Mouse (Mus musculus) limb, embryonic 12.5 days (tissue): Measurements from ENCODE around the gene Larp7. TPM values are rescaled to one million over a fixed set of nuclear protein-coding genes. Genes with fewer than 3 reads are reported as not detected.

ENCODE experiments used
- ATAC-seq: fragments of 200-750 bp; cut with Nextera tagmentation; 2 replicates; pipeline ENCODE4 v1.8.0; 2017; ENCODE audit warnings: low read depth, moderate TSS enrichment; ENCODE audit not compliant: insufficient number of reproducible peaks, insufficient read depth, low FRiP score, low TSS enrichment
- H3K27ac ChIP-seq: fragments of 300-500 bp; sonication (generic); 2 replicates; pipeline ENCODE4 v1.5.1; 2016; ENCODE audit warnings: mild to moderate bottlenecking, moderate library complexity
- H3K27me3 ChIP-seq: fragments of 300-500 bp; sonication (generic); 2 replicates; pipeline ENCODE4 v1.6.1; 2016; ENCODE audit warnings: mild to moderate bottlenecking, moderate library complexity
- H3K36me3 ChIP-seq: fragments of 300-500 bp; sonication (generic); 2 replicates; pipeline ENCODE4 v1.6.1; 2016; ENCODE audit warnings: mild to moderate bottlenecking, moderate library complexity
- H3K4me1 ChIP-seq: fragments of 300-500 bp; sonication (generic); replicated peaks from 2 replicates; pipeline ENCODE4 v1.6.1; 2016
- H3K4me2 ChIP-seq: fragments of 300-500 bp; sonication (generic); 2 replicates; pipeline ENCODE4 v1.6.1; 2016; ENCODE audit warnings: mild to moderate bottlenecking, moderate library complexity
- H3K4me3 ChIP-seq: fragments of 300-500 bp; sonication (generic); replicated peaks from 2 replicates; pipeline ENCODE4 v1.5.1; 2016; ENCODE audit warnings: mild to moderate bottlenecking
- H3K9ac ChIP-seq: fragments of 300-500 bp; sonication (generic); replicated peaks from 2 replicates; pipeline ENCODE4 v1.6.1; 2016; ENCODE audit warnings: mild to moderate bottlenecking, moderate library complexity
- H3K9me3 ChIP-seq: fragments of 300-500 bp; sonication (generic); 2 replicates; pipeline ENCODE4 v1.6.1; 2016; ENCODE audit warnings: mild to moderate bottlenecking, moderate library complexity
- WGBS: fragments of 180-500 bp; shearing (Covaris S2); methylation state at CpG from one replicate; pipeline ENCODE4 v1.1.7; 2016; 5-methylcytosine and 5-hydroxymethylcytosine counted together
- polyA plus RNA-seq: library from polyadenylated mRNA; unstranded; fragments of >200 nt; fragmentation: Nextera tagmentation; extraction: Ambion mirVana; gene quantifications from 2 replicates; pipeline ENCODE4 v1.2.1, GENCODE M21; 2016

Larp7 gene
- polyA plus RNA-seq, 1 experiment from 2014 or later, result 66.2 TPM

GRCm38 (mm10) chr3:127543976-127544375 lies 9.2 kb downstream of the Larp7 start:
- Histone ChIP-seq H3K4me2 (no peak overlapping the region), H3K4me1 (no peaks in the 10 kb centered on the region), H3K9me3 (no peaks in the 10 kb centered on the region), H3K36me3 (peaks cover 55% of the 10 kb centered on the region), H3K4me3 (no peak overlapping the region), H3K9ac (no peak overlapping the region), H3K27ac (no peak overlapping the region), H3K27me3 (no peaks in the 10 kb centered on the region)
- WGBS, result 87% methylated on average over 4 of the region's 4 CpGs
- no peak for ATAC-seq

GRCm38 (mm10) chr3:127539193-127539592 lies 14.0 kb downstream of the Larp7 start:
- H3K9me3 ChIP-seq, result no peaks in the 10 kb centered on the region
- no peak for ATAC-seq
- no peaks in the 10 kb centered on the region for H3K27me3 ChIP-seq
- peaks cover 53% of the 10 kb centered on the region for H3K36me3 ChIP-seq
- H3K27ac ChIP-seq, result no peak overlapping the region
- no peak overlapping the region for H3K4me2 ChIP-seq
- 80% methylated on average over 6 of the region's 6 CpGs for WGBS
- H3K9ac ChIP-seq, result no peak overlapping the region
- no peaks in the 10 kb centered on the region for H3K4me1 ChIP-seq
- H3K4me3 ChIP-seq, result no peak overlapping the region

GRCm38 (mm10) chr3:127530293-127530692 lies 22.9 kb downstream of the Larp7 start:
- Histone ChIP-seq H3K27me3 (no peaks in the 10 kb centered on the region), H3K4me1 (no peaks in the 10 kb centered on the region), H3K4me2 (no peak overlapping the region), H3K9me3 (no peaks in the 10 kb centered on the region), H3K4me3 (no peak overlapping the region), H3K36me3 (no peaks in the 10 kb centered on the region), H3K27ac (no peak overlapping the region), H3K9ac (no peak overlapping the region)
- no peak for ATAC-seq
- 7% methylated on average over 4 of the region's 4 CpGs for WGBS

GRCm38 (mm10) chr3:127529824-127530223 lies 23.3 kb downstream of the Larp7 start:
- ATAC-seq, result no peak
- H3K9ac ChIP-seq, result no peak overlapping the region
- 87% methylated on average over 4 of the region's 4 CpGs for WGBS
- H3K4me1 ChIP-seq, result no peaks in the 10 kb centered on the region
- no peak overlapping the region for H3K4me3 ChIP-seq
- no peak overlapping the region for H3K27ac ChIP-seq
- no peaks in the 10 kb centered on the region for H3K9me3 ChIP-seq
- H3K27me3 ChIP-seq, result no peaks in the 10 kb centered on the region
- no peak overlapping the region for H3K4me2 ChIP-seq
- H3K36me3 ChIP-seq, result no peaks in the 10 kb centered on the region

GRCm38 (mm10) chr3:127529210-127529609 lies 23.9 kb downstream of the Larp7 start:
- H3K27ac ChIP-seq, result no peak overlapping the region
- H3K36me3 ChIP-seq, result no peaks in the 10 kb centered on the region
- no peak overlapping the region for H3K4me2 ChIP-seq
- ATAC-seq, result no peak
- 89% methylated on average over 3 of the region's 3 CpGs for WGBS
- no peaks in the 10 kb centered on the region for H3K4me1 ChIP-seq
- no peak overlapping the region for H3K4me3 ChIP-seq
- H3K9me3 ChIP-seq, result no peaks in the 10 kb centered on the region
- H3K9ac ChIP-seq, result no peak overlapping the region
- H3K27me3 ChIP-seq, result no peaks in the 10 kb centered on the region

- H3K9ac ChIP-seq, result no peak overlapping the region
- H3K27me3 ChIP-seq, result no peaks in the 10 kb centered on the region
- H3K9me3 ChIP-seq, result no peaks in the 10 kb centered on the region
- no peak overlapping the region for H3K4me3 ChIP-seq
- WGBS, result 83% methylated on average over 5 of the region's 5 CpGs
- no peaks in the 10 kb centered on the region for H3K4me1 ChIP-seq
- H3K36me3 ChIP-seq, result no peaks in the 10 kb centered on the region
- no peak for ATAC-seq
- H3K27ac ChIP-seq, result no peak overlapping the region
- no peak overlapping the region for H3K4me2 ChIP-seq
These were observed 25.6 kb downstream of the Larp7 start for GRCm38 (mm10) chr3:127527465-127528034.

- H3K9me3 ChIP-seq, result no peaks in the 10 kb centered on the region
- H3K27me3 ChIP-seq, result no peaks in the 10 kb centered on the region
- H3K4me1 ChIP-seq, result no peaks in the 10 kb centered on the region
- 76% methylated on average over 8 of the region's 8 CpGs for WGBS
- H3K27ac ChIP-seq, result no peak overlapping the region
- no peaks in the 10 kb centered on the region for H3K36me3 ChIP-seq
- H3K4me3 ChIP-seq, result no peak overlapping the region
- H3K4me2 ChIP-seq, result no peak overlapping the region
- H3K9ac ChIP-seq, result no peak overlapping the region
- ATAC-seq, result no peak
These were observed 27.8 kb downstream of the Larp7 start for GRCm38 (mm10) chr3:127525188-127525819.

GRCm38 (mm10) chr3:127521156-127521555 lies 32.0 kb downstream of the Larp7 start:
- no peak overlapping the region for H3K4me3 ChIP-seq
- ATAC-seq, result no peak
- WGBS, result 79% methylated on average over 10 of the region's 10 CpGs
- H3K9ac ChIP-seq, result no peak overlapping the region
- no peaks in the 10 kb centered on the region for H3K27me3 ChIP-seq
- no peak overlapping the region for H3K4me2 ChIP-seq
- no peaks in the 10 kb centered on the region for H3K4me1 ChIP-seq
- no peaks in the 10 kb centered on the region for H3K36me3 ChIP-seq
- no peak overlapping the region for H3K27ac ChIP-seq
- no peaks in the 10 kb centered on the region for H3K9me3 ChIP-seq

- no peak overlapping the region for H3K4me3 ChIP-seq
- no peaks in the 10 kb centered on the region for H3K27me3 ChIP-seq
- no peak overlapping the region for H3K9ac ChIP-seq
- WGBS, result 85% methylated on average over 6 of the region's 6 CpGs
- H3K4me2 ChIP-seq, result no peak overlapping the region
- H3K4me1 ChIP-seq, result no peaks in the 10 kb centered on the region
- no peak overlapping the region for H3K27ac ChIP-seq
- no peak for ATAC-seq
- no peaks in the 10 kb centered on the region for H3K9me3 ChIP-seq
- H3K36me3 ChIP-seq, result no peaks in the 10 kb centered on the region
These were observed 32.8 kb downstream of the Larp7 start for GRCm38 (mm10) chr3:127520300-127520699.

GRCm38 (mm10) chr3:127515251-127515650 lies 37.9 kb downstream of the Larp7 start:
- no peak overlapping the region for H3K9ac ChIP-seq
- 91% methylated on average over 1 of the region's 1 CpGs for WGBS
- H3K4me1 ChIP-seq, result no peaks in the 10 kb centered on the region
- H3K36me3 ChIP-seq, result no peaks in the 10 kb centered on the region
- H3K4me3 ChIP-seq, result no peak overlapping the region
- ATAC-seq, result no peak
- H3K4me2 ChIP-seq, result no peak overlapping the region
- no peaks in the 10 kb centered on the region for H3K9me3 ChIP-seq
- no peak overlapping the region for H3K27ac ChIP-seq
- H3K27me3 ChIP-seq, result no peaks in the 10 kb centered on the region

- Histone ChIP-seq H3K27ac (no peak overlapping the region), H3K27me3 (no peaks in the 10 kb centered on the region), H3K4me1 (no peaks in the 10 kb centered on the region), H3K36me3 (no peaks in the 10 kb centered on the region), H3K9ac (no peak overlapping the region), H3K9me3 (no peaks in the 10 kb centered on the region), H3K4me3 (no peak overlapping the region), H3K4me2 (no peak overlapping the region)
- no peak for ATAC-seq
- WGBS, result 71% methylated on average over 2 of the region's 2 CpGs
These were observed 39.5 kb downstream of the Larp7 start for GRCm38 (mm10) chr3:127513699-127514098.

- H3K4me2 ChIP-seq, result no peak overlapping the region
- H3K4me1 ChIP-seq, result no peaks in the 10 kb centered on the region
- H3K4me3 ChIP-seq, result no peak overlapping the region
- H3K27me3 ChIP-seq, result no peaks in the 10 kb centered on the region
- no peak for ATAC-seq
- H3K9ac ChIP-seq, result no peak overlapping the region
- H3K27ac ChIP-seq, result no peak overlapping the region
- no peaks in the 10 kb centered on the region for H3K36me3 ChIP-seq
- WGBS, result 73% methylated on average over 15 of the region's 15 CpGs
- H3K9me3 ChIP-seq, result no peaks in the 10 kb centered on the region
These were observed 40.3 kb downstream of the Larp7 start for GRCm38 (mm10) chr3:127512794-127513335.
